Mouse (Mus musculus): ENCODE data around the gene Clrn3.

DNA sequence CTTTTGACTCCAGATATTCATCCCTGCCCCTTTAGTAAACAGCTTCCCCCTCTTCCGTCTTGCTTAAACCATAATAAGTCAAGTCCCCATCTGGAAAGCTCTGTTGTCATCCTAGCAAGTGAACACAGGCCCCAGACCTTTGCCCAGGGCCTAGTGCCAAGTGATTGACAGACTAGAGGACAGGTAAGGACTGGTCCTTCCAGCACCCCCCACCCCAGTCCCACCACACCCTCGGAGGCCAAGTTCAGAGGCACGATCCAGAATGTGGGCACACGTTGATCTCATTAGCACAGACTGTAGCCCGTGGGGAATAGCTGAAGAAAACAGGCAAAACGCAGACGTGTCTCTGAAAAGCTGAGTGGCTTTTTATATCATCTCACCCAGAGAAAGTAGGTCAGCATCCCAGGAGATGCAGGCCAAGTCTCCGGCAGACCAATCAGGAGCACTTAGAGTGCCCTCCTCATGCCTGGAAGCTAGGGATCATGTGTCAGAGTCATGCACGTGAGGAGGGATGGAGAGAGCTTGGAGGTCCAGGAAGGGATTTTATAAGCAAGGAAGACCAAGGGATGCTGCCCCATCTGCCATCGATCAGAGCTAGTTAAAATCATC is 43.6 kb upstream of the Clrn3 start:
- TF ChIP-seq CTCF (IDR thresholded peaks at IDR 0.05; ENCODE audit: control insufficient read depth, insufficient read depth, low read length) (no peak), POLR2A (IDR thresholded peaks at IDR 0.05; ENCODE audit: borderline replicate concordance, control insufficient read depth, low read depth, low read length) (no peak)
